Mouse (Mus musculus) thymus, postnatal 25 days (tissue): Measurements from ENCODE around the gene Dlg5.

Source experiments
- DNase-seq: peaks from one replicate; pipeline ENCODE4 v3.0.0; 2022

Dlg5 gene

DNA sequence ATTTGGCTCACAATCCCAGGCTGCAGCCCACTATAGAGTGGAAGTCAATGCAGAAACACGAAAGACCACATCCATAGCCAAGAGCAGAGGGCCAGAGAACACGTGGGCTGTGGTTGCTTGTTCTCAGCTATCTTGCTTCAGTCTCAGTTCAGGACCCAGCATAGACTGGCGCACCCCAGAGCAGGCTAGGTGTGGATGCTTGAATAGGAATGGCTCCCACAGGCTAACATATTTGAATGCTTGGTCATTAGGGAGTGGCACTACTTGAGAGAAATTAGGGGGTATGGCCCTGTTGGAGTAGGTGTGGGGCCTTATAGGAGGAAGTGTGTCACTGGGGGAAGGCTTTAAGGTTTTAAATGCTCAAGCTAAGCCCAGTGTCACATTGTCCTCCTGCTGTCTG is 62.8 kb downstream of the Dlg5 start:
- DNase-seq: no peak

DNA sequence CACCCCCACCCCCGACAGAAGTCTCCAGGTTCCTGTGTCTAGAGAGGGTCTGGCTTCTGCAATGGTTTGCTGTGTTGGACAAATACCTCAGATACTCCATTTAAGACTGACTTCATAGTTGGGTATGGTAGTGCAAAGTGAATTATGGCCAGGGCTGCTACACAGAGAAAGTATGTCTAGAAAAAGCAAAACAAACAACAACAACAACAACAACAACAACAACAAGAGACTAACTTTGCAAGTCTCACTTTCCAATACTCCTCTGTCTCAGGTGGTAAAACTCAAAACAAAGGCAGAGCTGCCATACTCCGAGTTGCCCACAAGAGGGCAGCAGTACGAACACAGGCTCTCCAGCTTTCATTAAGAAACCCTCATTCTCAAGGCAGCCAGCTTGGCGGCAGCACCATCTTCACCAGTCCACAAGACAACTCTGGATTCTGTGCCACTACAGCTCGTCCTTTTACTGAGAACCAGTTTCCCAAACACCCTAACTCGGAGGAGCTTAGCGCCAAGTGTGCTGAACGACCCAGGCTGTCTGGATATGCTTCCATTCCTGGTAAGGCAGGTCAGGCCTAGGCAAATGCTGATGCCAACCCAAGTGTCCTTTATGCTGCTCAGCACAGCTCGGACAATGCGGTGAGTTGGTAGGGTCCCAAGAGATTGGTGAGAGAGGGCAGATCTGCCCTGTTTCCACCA is 63.8 kb downstream of the Dlg5 start:
- peak; percentile 34 for DNase-seq

DNA sequence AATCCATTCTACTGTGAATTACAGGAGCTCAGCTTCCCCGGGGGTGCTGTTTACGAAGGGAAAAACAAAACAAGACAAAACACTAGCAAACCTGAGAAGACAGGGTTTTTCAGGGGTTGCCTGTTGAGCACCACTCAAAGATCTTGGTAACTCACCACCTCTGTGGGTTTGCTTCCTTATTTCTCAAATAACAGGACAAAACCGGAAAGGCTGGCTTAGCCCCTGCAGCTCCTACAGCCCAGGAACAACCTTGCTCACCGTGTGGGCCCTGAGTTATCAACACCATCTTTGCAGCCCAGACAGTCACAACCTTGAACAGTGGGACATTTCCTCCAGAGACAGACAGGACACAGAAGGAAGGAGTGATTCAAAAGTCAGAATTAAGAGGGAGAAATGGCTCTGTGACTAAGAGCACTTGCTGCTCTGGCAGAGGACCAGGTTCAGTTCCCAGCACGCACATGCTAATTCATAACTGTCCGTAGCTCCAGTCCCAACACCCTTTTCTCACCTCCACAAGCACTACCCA is 66.2 kb downstream of the Dlg5 start:
- DNase-seq: no peak

DNA sequence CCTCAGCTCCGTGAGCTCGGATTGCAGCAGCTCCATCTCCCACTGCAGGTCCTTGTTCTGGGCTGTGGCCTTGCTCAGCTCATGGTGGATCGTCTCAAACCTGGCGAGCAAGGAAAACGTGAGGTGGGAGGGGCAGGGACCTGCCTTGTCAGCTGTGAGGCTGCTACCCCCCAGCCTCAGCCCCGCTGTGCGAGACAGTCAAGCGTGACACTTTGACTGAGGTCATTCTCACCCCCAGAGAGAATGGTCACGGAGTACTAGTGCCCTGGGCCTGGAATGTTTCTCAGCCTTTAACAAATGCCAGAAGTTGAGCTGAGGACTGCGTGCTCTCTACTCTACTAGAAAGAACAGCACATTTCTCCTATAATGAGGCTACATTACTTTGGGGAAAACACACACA is 69.1 kb downstream of the Dlg5 start:
- no peak for DNase-seq

DNA sequence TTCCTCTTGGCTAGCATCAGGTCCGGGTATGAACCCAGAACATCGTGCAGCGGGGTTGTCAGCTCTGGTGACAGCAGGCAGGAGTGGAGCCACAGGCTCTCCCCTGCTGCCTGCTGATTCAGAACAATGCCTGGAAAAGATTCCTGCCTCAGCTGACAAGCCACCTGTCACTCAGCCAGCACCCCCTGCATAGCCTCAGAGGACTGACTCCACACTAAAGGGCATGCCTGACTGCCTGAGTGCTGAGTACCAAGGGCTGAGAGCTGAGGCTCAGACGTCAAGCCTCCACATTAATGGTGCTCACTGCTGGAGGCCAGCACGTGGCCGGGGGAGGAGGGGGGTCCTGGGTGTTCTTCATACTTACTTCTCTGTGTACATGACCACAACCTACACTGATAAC is 72.4 kb downstream of the Dlg5 start:
- no peak for DNase-seq

- no peak for DNase-seq
Observed at GRCm38 (mm10) chr14:24171639-24172311, 73.9 kb downstream of the Dlg5 start.

GRCm38 (mm10) chr14:24166046-24166445 is 79.7 kb downstream of the Dlg5 start:
- no peak for DNase-seq

DNA sequence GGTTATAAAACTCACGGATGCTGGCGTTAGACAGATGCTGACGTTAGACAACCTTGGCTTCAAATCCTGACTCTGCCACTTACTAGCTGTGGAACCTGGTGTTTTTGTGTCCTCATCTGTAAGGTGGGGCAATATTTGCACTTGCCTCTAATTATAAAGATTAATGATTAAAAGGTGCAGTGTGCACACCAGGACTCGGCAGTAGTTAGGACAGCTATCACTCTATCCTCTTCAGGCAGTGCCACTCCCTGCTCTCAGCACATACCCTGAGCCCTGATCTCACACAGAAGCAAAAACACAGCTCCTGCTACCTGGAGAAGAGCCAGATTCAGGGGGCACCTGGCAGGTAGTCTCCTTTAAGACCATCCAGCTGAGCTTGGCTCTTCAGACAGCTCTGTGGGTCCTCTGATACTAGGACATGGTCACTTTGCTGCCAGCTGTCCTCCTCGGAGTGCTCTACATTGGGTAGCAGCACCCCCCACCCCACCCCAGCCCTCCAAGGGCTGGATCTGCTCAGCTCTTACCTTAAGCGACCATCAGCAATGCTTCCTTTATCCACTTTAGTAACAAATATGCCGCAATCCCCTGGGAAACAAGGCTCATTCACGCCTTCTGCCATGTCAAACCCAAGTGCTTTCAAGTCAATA is 80.9 kb downstream of the Dlg5 start:
- DNase-seq: no peak

- no peak for DNase-seq
Observed at GRCm38 (mm10) chr14:24162856-24163255, 82.9 kb downstream of the Dlg5 start.

DNA sequence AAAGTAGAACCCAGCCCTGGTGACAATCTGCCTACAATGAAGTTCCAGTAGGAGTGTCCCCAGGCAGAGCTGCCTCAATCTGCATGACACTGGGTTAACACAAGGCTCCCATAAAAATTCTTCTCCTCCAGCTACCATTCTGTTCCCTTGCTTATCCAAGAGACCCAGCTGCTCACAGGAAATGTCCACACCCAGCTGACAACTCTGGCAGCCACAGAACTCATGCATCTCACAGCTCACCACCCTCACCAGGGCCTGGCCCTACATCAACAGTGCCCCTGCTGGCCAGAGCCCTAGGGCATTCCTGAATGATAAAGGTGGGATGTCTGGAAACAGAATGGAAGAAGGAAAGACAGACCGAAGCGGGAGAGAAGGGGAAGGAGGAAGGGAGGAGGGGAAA is 96.8 kb downstream of the Dlg5 start:
- no peak for DNase-seq

DNA sequence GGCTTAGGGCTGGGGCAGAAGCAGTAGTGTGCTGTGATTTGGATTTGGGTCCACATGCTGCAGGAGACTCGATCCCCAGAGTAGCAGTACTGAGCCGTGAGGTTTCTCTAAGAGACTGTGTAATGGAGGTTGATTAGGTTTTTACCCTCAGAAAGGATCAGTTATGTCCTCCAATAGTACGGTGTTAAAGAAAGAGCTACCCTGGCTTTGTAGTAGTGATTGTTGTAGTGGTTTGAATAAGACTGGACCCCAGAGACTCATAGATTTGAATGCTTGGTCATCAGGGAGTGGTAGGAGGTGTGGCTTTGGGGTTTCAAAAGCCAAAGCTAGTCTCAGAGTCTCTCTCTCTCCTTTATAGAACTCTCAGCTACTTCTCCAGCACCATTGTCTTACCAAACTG is 100.9 kb downstream of the Dlg5 start:
- no peak for DNase-seq

DNA sequence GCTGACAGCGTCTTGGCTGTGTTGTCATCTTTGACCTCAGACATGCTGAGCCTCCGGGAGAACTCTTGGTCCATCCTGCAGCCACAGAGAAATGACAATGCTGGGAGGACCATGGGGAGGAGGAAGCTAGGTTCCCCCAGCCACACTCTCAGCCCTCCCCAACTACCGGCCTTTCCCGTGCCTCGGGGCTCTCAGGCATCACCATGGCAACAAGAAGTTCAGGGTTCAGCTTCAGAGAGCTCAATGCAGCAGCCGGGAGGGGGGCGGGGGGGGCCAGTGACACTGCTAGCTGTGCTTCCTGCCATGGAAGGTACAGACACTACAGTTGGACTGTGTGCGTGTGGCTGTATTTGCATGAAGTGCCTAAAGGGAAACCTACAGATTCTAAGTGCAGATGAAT is 101.3 kb downstream of the Dlg5 start:
- DNase-seq: no peak

DNA sequence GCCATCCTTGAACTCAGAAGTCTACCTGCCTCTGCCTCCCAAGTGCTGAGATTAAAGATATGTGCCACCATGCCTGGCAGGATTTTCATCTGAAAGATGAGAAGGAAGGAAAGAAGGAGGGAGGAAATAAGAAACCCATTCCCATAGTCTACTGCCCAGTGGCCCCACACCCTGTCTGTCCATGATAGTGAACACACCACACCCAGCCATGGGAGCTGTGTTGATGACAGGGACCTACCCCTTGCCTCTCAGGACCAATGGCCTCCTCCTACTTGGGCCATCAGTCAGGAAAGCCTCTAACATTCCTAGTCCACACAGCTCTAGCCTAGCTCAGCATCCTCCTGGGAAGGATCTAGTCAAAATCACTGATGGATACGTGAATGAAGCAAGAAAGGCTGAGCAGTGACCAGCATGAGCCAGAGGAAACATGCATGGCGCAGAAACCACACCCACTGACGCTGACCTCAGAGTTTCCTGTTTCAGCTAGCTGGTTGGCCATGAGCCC is 102.7 kb downstream of the Dlg5 start:
- DNase-seq: no peak

DNA sequence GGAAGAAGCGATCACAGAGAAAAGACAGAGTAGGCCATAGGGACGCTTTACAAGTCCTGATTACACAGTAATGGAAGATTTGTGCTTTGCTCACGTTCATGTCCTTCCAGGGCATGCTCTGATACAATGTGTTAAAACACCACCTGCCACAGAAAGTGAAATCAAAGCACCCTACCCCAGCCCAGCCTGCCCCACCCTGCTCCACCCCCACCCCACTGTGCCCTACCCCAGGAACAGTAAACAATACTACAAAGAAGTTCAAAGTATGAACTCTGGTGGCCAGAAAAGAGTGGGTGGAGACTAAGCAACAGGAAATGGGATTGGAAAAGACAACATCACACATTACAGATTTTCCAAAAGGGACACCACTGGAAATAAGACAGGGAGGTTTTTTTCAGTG is 104.0 kb downstream of the Dlg5 start:
- DNase-seq: no peak

- DNase-seq: no peak
Observed at GRCm38 (mm10) chr14:24140297-24140812, 105.4 kb downstream of the Dlg5 start.

DNA sequence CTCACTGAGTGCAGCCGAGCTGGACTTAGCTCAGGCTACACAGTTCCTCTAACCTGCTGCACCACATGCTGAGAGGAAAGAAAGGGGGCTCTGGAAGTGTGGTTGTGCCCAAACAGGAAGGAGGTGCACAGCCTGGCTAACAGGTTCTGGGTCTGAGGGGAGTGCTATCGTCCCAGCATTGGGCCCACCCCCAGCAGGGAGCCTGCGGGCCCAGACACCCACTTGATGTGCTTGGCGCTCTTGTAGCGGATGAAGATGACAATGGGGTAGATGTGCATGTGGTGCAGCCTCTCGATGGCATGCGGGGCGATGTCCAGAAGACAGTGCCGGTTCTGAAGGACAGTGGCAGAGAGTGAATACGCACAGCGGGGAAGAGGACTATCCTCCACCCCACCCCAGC is 108.8 kb downstream of the Dlg5 start:
- no peak for DNase-seq

GRCm38 (mm10) chr14:24134623-24135290 is 111.0 kb downstream of the Dlg5 start:
- no peak for DNase-seq

- no peak for DNase-seq
Observed at GRCm38 (mm10) chr14:24133801-24134200, 111.9 kb downstream of the Dlg5 start.

DNA sequence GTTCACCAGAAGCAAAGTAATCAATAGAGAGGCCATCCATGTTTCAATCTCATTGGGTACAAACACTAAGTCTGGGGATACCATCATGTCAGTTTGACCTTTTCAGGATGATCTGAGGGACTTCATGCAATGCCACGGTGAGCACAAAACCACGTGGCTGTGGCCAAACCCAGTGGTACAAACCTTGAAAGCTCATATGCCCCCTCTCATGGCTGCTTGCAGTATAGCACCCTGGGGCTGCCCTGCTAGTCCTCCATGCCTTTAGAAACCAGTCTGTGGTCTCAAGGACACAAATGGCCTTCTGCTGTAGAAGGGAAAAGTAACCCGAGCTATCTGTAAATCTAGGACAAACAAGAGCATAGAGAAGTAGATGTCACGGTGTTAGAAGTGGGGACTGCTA is 113.6 kb downstream of the Dlg5 start:
- no peak for DNase-seq

- no peak for DNase-seq
Observed at GRCm38 (mm10) chr14:24125069-24125468, 120.7 kb downstream of the Dlg5 start.

- no peak for DNase-seq
Observed at GRCm38 (mm10) chr14:24124171-24124570, 121.5 kb downstream of the Dlg5 start.

GRCm38 (mm10) chr14:24106734-24107133 is 139.0 kb downstream of the Dlg5 start:
- DNase-seq: no peak

- no peak for DNase-seq
Observed at GRCm38 (mm10) chr14:24098828-24099227, 146.9 kb downstream of the Dlg5 start.
